Mouse (Mus musculus): ENCODE results near the gene B020031M17Rik.
"Not testable (repeated sequence)": the region's sequence is repeated elsewhere in the genome, so short reads cannot be mapped to it uniquely, and the experiment has no call there.

GRCm38 (mm10) chr13:119969163-119969562, 18.6 kb upstream of the B020031M17Rik start:
- TF ChIP-seq MEF2A (IDR thresholded peaks at IDR 0.05; ENCODE audit: borderline replicate concordance, low read depth, low read length); CTCF (conservative IDR thresholded peaks at IDR 0.05 in 1 of 2, IDR thresholded peaks at IDR 0.05 in 1 of 2; ENCODE audit: low read depth in 2 of 2, low read length in 2 of 2); NELFE (IDR thresholded peaks at IDR 0.05; ENCODE audit: low read depth, low read length); IRF4 (IDR thresholded peaks at IDR 0.05; ENCODE audit: low read depth, low read length); SMC3 (IDR thresholded peaks at IDR 0.05; ENCODE audit: low read depth, low read length); POLR2A (IDR thresholded peaks at IDR 0.05; ENCODE audit: low read depth, low read length); ETS1 (conservative IDR thresholded peaks at IDR 0.05; ENCODE audit: low read depth, low read length); TBP (conservative IDR thresholded peaks at IDR 0.05; ENCODE audit: low read depth, low read length); EP300 (IDR thresholded peaks at IDR 0.05; ENCODE audit: low read length); MAFK (IDR thresholded peaks at IDR 0.05; ENCODE audit: insufficient replicate concordance, low read length); ZNF384 (IDR thresholded peaks at IDR 0.05; ENCODE audit: low read depth, low read length); UBTF (IDR thresholded peaks at IDR 0.05; ENCODE audit: low read depth, low read length); JUND (conservative IDR thresholded peaks at IDR 0.05; ENCODE audit: low read depth, low read length); USF2 (conservative IDR thresholded peaks at IDR 0.05; ENCODE audit: low read depth, low read length): not testable (repeated sequence)

Data from CH12.LX (cell line).